Mouse (Mus musculus) liver, adult 2 months (tissue): ENCODE measurements around the gene Rpl11. TPM values are rescaled to one million over a fixed set of nuclear protein-coding genes. Genes with fewer than 3 reads are reported as not detected.
A peak's percentile ranks its signal among the peaks of the same experiment; 100 is the strongest.

Experiments used
- DNase-seq: peaks from one replicate; pipeline ENCODE4 v3.0.0-alpha.2; 2011; ENCODE audit warnings: low read depth, low spot score; ENCODE audit errors: extremely low read depth
- H3K27ac ChIP-seq: fragments of 200-500 bp; replicated peaks from 2 replicates; pipeline ENCODE4 v1.5.1; 2012; ENCODE audit warnings: low read depth, mild to moderate bottlenecking, control low read depth, inconsistent platforms, low read length; ENCODE audit not compliant: insufficient read depth
- H3K27me3 ChIP-seq: fragments of 200-500 bp; 2 replicates; pipeline ENCODE4 v1.6.1; 2012; ENCODE audit warnings: mild to moderate bottlenecking, moderate library complexity, low read length, inconsistent platforms; ENCODE audit not compliant: control insufficient read depth, insufficient read depth
- H3K36me3 ChIP-seq: fragments of 200-500 bp; 2 replicates; pipeline ENCODE4 v1.6.1; 2012; ENCODE audit warnings: low read length, inconsistent platforms; ENCODE audit not compliant: control insufficient read depth, insufficient read depth
- H3K4me1 ChIP-seq: fragments of 200-500 bp; 2 replicates; pipeline ENCODE4 v1.6.1; 2011; ENCODE audit warnings: low read length; ENCODE audit not compliant: control insufficient read depth, insufficient read depth
- H3K4me3 ChIP-seq: fragments of 200-500 bp; 2 replicates; pipeline ENCODE4 v1.5.1; 2011; ENCODE audit warnings: low read depth, mild to moderate bottlenecking, control low read depth, low read length, moderate library complexity; ENCODE audit not compliant: insufficient read depth
- H3K79me2 ChIP-seq: fragments of 200-500 bp; 2 replicates; pipeline ENCODE4 v1.6.1; 2012; ENCODE audit warnings: inconsistent platforms, mild to moderate bottlenecking, low read length, moderate library complexity; ENCODE audit not compliant: control insufficient read depth, insufficient read depth
- H3K9ac ChIP-seq: fragments of 200-500 bp; 2 replicates; pipeline ENCODE4 v1.6.1; 2012; ENCODE audit warnings: low read depth, mild to moderate bottlenecking, control low read depth, inconsistent platforms, low read length
- CTCF ChIP-seq: fragments of 200-500 bp; IDR thresholded peaks from 2 replicates; pipeline ENCODE4 v1.5.1; 2011; ENCODE audit warnings: low read depth, low read length, control low read depth
- POLR2A ChIP-seq: fragments of 200-500 bp; IDR thresholded peaks from 2 replicates; pipeline ENCODE4 v1.6.1; 2011; ENCODE audit warnings: low read length, control low read depth; ENCODE audit not compliant: insufficient read depth; ENCODE audit errors: extremely low read depth
- WGBS: fragments of 180-500 bp; shearing (Covaris S2); methylation state at CpG from one replicate; pipeline ENCODE4 v1.1.7; 2018; 5-methylcytosine and 5-hydroxymethylcytosine counted together
- polyA plus RNA-seq: library from polyadenylated mRNA; depleted of rRNA; stranded (reverse); fragments of >200 nt; gene quantifications from 2 replicates; pipeline ENCODE4 v1.2.3, GENCODE M21; 2012
- total RNA-seq: library from RNA; depleted of rRNA; stranded (reverse); fragments of >200 nt; gene quantifications from 2 replicates; pipeline ENCODE4 v1.2.3, GENCODE M21; 2014

Rpl11 gene
- total and polyA plus RNA-seq, 2 experiments, result 162 to 504 TPM

GRCm38 (mm10) chr4:136022924-136023323 is 30.3 kb downstream of the Rpl11 start:
- WGBS, result 91% methylated on average over 9 of the region's 9 CpGs
- no peak for DNase-seq
- no peak overlapping the region for H3K27ac ChIP-seq
- H3K27me3 ChIP-seq, result no peaks in the 10 kb centered on the region
- H3K4me3 ChIP-seq, result no peak overlapping the region
- no peak overlapping the region for H3K9ac ChIP-seq
- H3K4me1 ChIP-seq, result peaks cover 9% of the 10 kb centered on the region
- peaks cover 19% of the 10 kb centered on the region; the same call in 1 of the 2 replicates for H3K79me2 ChIP-seq
- TF ChIP-seq CTCF (no peak), POLR2A (no peak)
- no peaks in the 10 kb centered on the region for H3K36me3 ChIP-seq

GRCm38 (mm10) chr4:136021549-136022047 is 31.6 kb downstream of the Rpl11 start, which contains the start of gene Eloa:
Gene Eloa, minus strand, starts transcription at chr4:136021763.
- WGBS, result under 1% methylated on average over 42 of the region's 48 CpGs
- TF ChIP-seq CTCF, result no peak
- TF ChIP-seq POLR2A, result peak; percentile 88
- Histone ChIP-seq H3K4me1 (peaks cover 9% of the 10 kb centered on the region), H3K9ac (peak within 1 kb of the TSS; percentile 93), H3K27ac (peak within 1 kb of the TSS; percentile 53), H3K27me3 (no peaks in the 10 kb centered on the region), H3K36me3 (no peaks in the 10 kb centered on the region), H3K79me2 (peaks cover 23% of the 10 kb centered on the region; the same call in 1 of the 2 replicates), H3K4me3 (peak within 1 kb of the TSS; percentile 88)
- DNase-seq, result peak; percentile 94

GRCm38 (mm10) chr4:136020743-136021548 is 32.3 kb downstream of the Rpl11 start:
- under 1% methylated on average over 54 of the region's 62 CpGs for WGBS
- peaks cover 30% of the 10 kb centered on the region for H3K79me2 ChIP-seq
- peak overlapping the region; percentile 88 for H3K4me3 ChIP-seq
- no peaks in the 10 kb centered on the region for H3K36me3 ChIP-seq
- TF ChIP-seq CTCF, result no peak
- TF ChIP-seq POLR2A, result no peak
- peak overlapping the region; percentile 53 for H3K27ac ChIP-seq
- peak overlapping the region; percentile 93 for H3K9ac ChIP-seq
- H3K27me3 ChIP-seq, result no peaks in the 10 kb centered on the region
- H3K4me1 ChIP-seq, result peaks cover 14% of the 10 kb centered on the region
- peak; percentile 69 for DNase-seq

GRCm38 (mm10) chr4:136016059-136016602 is 37.1 kb downstream of the Rpl11 start:
- peaks cover 15% of the 10 kb centered on the region for H3K36me3 ChIP-seq
- peaks cover 37% of the 10 kb centered on the region for H3K79me2 ChIP-seq
- H3K27me3 ChIP-seq, result no peaks in the 10 kb centered on the region
- WGBS, result 40% methylated on average over 3 of the region's 3 CpGs
- no peak overlapping the region for H3K27ac ChIP-seq
- no peak overlapping the region for H3K9ac ChIP-seq
- TF ChIP-seq CTCF (no peak), POLR2A (no peak)
- peak; percentile 55 for DNase-seq
- H3K4me1 ChIP-seq, result peaks cover 21% of the 10 kb centered on the region
- no peak overlapping the region for H3K4me3 ChIP-seq

GRCm38 (mm10) chr4:136010586-136010985 is 42.6 kb downstream of the Rpl11 start:
- Histone ChIP-seq H3K27me3 (no peaks in the 10 kb centered on the region), H3K4me3 (no peak overlapping the region), H3K4me1 (peaks cover 14% of the 10 kb centered on the region), H3K36me3 (peaks cover 51% of the 10 kb centered on the region), H3K79me2 (peaks cover 9% of the 10 kb centered on the region; the same call in 1 of the 2 replicates), H3K9ac (no peak overlapping the region), H3K27ac (peak overlapping the region; percentile 22; the same call in 1 of the 2 replicates)
- TF ChIP-seq CTCF, result no peak
- no peak for TF ChIP-seq POLR2A
- no peak for DNase-seq
- WGBS, result 73% methylated on average over 4 of the region's 4 CpGs
